Mouse (Mus musculus): ENCODE measurements around the gene Mttp. TPM values are rescaled to one million over a fixed set of nuclear protein-coding genes. Genes with fewer than 3 reads are reported as not detected.
A peak's percentile ranks its signal among the peaks of the same experiment; 100 is the strongest.

The Mttp gene
- polyA plus RNA-seq, 1 experiment from 2014 or later = 41.6 TPM

DNA sequence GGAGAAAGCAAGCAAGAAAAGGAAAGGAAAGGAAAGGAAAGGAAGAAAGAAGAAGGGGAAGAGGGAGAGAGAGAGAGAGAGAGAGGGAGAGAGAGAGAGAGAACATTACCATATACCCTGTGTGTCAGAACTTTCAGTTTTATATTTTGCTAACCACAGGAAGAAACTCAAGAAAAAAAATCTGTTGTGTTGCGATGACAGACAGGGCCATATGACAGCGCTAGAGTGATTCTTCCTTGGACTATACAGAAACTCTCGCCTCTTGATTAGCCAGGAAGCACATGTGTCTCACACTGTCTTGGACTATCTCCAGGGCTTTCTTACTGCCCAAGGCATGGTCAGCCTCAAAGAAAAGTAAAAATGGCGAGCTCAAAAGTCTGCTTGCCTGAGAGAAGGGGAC lies 82.1 kb downstream of the Mttp start:
- Histone ChIP-seq H3K4me3 (replicated peaks) (no peak overlapping the region), H3K27ac (no peak overlapping the region), H3K4me2 (no peak overlapping the region), H3K9ac (no peak overlapping the region), H3K4me1 (peaks cover 12% of the 10 kb centered on the region), H3K9me3 (no peaks in the 10 kb centered on the region), H3K27me3 (replicated peaks) (no peaks in the 10 kb centered on the region), H3K36me3 (no peaks in the 10 kb centered on the region)
- WGBS = 78% methylated on average over 4 of the region's 4 CpGs
- no peak for ATAC-seq (ENCODE audit: insufficient read depth, low FRiP score, low read depth)

GRCm38 (mm10) chr3:138061205-138061911 lies 83.4 kb downstream of the Mttp start:
- no peaks in the 10 kb centered on the region for H3K36me3 ChIP-seq
- H3K27me3 ChIP-seq (replicated peaks) = no peaks in the 10 kb centered on the region
- H3K9ac ChIP-seq = no peak overlapping the region
- ATAC-seq (ENCODE audit: insufficient read depth, low FRiP score, low read depth) = no peak
- H3K4me2 ChIP-seq = no peak overlapping the region
- peaks cover 20% of the 10 kb centered on the region for H3K4me1 ChIP-seq
- H3K9me3 ChIP-seq = no peaks in the 10 kb centered on the region
- no peak overlapping the region for H3K4me3 ChIP-seq (replicated peaks)
- 76% methylated on average over 9 of the region's 9 CpGs for WGBS
- H3K27ac ChIP-seq = no peak overlapping the region

- Histone ChIP-seq H3K4me1 (peaks cover 20% of the 10 kb centered on the region), H3K27ac (no peak overlapping the region), H3K9ac (no peak overlapping the region), H3K27me3 (replicated peaks) (no peaks in the 10 kb centered on the region), H3K4me3 (replicated peaks) (no peak overlapping the region), H3K36me3 (no peaks in the 10 kb centered on the region), H3K4me2 (no peak overlapping the region), H3K9me3 (no peaks in the 10 kb centered on the region)
- WGBS = 87% methylated on average over 7 of the region's 7 CpGs
- no peak for ATAC-seq (ENCODE audit: insufficient read depth, low FRiP score, low read depth)
Measured at GRCm38 (mm10) chr3:138060429-138060828, 84.3 kb downstream of the Mttp start.

DNA sequence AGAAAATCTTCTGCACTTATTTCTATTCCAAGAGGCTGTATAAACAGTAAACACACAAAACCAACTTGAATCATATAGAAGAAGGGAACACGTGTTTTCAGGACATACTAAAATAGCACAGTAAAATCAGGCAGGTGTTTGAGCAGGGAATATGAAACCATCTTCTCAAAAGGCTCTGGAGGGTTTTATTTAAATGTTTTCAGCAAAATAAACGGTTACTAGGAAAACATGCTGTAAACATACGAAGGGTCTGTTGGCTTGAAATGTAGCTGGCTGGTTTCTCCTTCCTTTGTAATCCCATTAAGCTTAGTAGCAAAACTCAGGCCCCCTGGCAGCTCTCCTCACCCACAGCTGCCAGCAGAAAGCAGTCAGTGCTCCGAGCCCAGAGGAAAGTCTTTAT lies 86.5 kb downstream of the Mttp start:
- no peak for ATAC-seq (ENCODE audit: insufficient read depth, low FRiP score, low read depth)
- Histone ChIP-seq H3K9me3 (no peaks in the 10 kb centered on the region), H3K9ac (no peak overlapping the region), H3K4me1 (peaks cover 19% of the 10 kb centered on the region; the same call in 1 of the 2 replicates), H3K27ac (no peak overlapping the region), H3K36me3 (no peaks in the 10 kb centered on the region), H3K4me2 (no peak overlapping the region), H3K4me3 (replicated peaks) (no peak overlapping the region), H3K27me3 (replicated peaks) (no peaks in the 10 kb centered on the region)
- 52% methylated on average over 4 of the region's 4 CpGs for WGBS

- Histone ChIP-seq H3K9me3 (no peaks in the 10 kb centered on the region), H3K4me1 (peaks cover 16% of the 10 kb centered on the region; the same call in 1 of the 2 replicates), H3K27me3 (replicated peaks) (no peaks in the 10 kb centered on the region), H3K4me2 (no peak overlapping the region), H3K27ac (no peak overlapping the region), H3K9ac (no peak overlapping the region), H3K36me3 (no peaks in the 10 kb centered on the region), H3K4me3 (replicated peaks) (no peak overlapping the region)
- peak; percentile 63; the same call in 1 of the 2 replicates for ATAC-seq (ENCODE audit: insufficient read depth, low FRiP score, low read depth)
- WGBS = 48% methylated on average over 7 of the region's 7 CpGs
Measured at GRCm38 (mm10) chr3:138056976-138057375, 87.8 kb downstream of the Mttp start.

DNA sequence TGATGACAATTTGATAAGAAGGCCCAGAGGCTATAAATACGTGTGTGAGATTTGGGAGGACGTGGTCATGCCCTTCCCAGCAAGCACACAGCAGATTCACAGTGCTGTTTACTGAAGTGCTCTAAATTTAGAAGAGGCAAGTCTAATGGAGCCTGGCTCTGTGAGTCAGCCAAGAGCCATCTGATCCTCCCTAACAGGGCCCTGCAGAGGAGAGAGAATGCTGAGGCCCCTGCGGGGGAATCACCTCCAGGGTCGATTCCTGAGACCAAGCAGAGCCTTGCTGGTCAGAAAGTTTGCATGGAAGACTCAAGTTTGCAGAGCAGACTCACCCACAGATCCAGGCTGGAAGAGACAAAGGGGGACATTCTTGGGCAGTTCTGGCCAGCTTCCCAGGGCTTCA lies 90.8 kb downstream of the Mttp start:
- H3K4me3 ChIP-seq (replicated peaks) = no peak overlapping the region
- H3K36me3 ChIP-seq = no peaks in the 10 kb centered on the region
- H3K4me1 ChIP-seq = peaks cover 16% of the 10 kb centered on the region; the same call in 1 of the 2 replicates
- peak overlapping the region; percentile 84 for H3K27ac ChIP-seq
- H3K9ac ChIP-seq = no peak overlapping the region
- H3K9me3 ChIP-seq = no peaks in the 10 kb centered on the region
- ATAC-seq (ENCODE audit: insufficient read depth, low FRiP score, low read depth) = peak; percentile 86; the same call in 1 of the 2 replicates
- no peaks in the 10 kb centered on the region for H3K27me3 ChIP-seq (replicated peaks)
- WGBS = 7% methylated on average over 4 of the region's 4 CpGs
- 0 out of 2 replicates have a peak overlapping the region, but pooled peaks have one; percentile 14 for H3K4me2 ChIP-seq

- Histone ChIP-seq H3K27ac (no peak overlapping the region), H3K4me3 (replicated peaks) (no peak overlapping the region), H3K4me2 (no peak overlapping the region), H3K9ac (no peak overlapping the region), H3K9me3 (no peaks in the 10 kb centered on the region), H3K36me3 (no peaks in the 10 kb centered on the region), H3K27me3 (replicated peaks) (no peaks in the 10 kb centered on the region), H3K4me1 (peaks cover 4% of the 10 kb centered on the region; the same call in 1 of the 2 replicates)
- WGBS = 79% methylated on average over 3 of the region's 3 CpGs
- no peak for ATAC-seq (ENCODE audit: insufficient read depth, low FRiP score, low read depth)
Measured at GRCm38 (mm10) chr3:138051431-138051830, 93.3 kb downstream of the Mttp start.

- Histone ChIP-seq H3K27me3 (replicated peaks) (no peaks in the 10 kb centered on the region), H3K4me2 (no peak overlapping the region), H3K9ac (no peak overlapping the region), H3K27ac (no peak overlapping the region), H3K9me3 (no peaks in the 10 kb centered on the region), H3K36me3 (no peaks in the 10 kb centered on the region), H3K4me3 (replicated peaks) (no peak overlapping the region), H3K4me1 (peaks cover 4% of the 10 kb centered on the region; the same call in 1 of the 2 replicates)
- WGBS = 72% methylated on average over 11 of the region's 11 CpGs
- ATAC-seq (ENCODE audit: insufficient read depth, low FRiP score, low read depth) = no peak
Measured at GRCm38 (mm10) chr3:138050772-138051171, 94.0 kb downstream of the Mttp start.

DNA sequence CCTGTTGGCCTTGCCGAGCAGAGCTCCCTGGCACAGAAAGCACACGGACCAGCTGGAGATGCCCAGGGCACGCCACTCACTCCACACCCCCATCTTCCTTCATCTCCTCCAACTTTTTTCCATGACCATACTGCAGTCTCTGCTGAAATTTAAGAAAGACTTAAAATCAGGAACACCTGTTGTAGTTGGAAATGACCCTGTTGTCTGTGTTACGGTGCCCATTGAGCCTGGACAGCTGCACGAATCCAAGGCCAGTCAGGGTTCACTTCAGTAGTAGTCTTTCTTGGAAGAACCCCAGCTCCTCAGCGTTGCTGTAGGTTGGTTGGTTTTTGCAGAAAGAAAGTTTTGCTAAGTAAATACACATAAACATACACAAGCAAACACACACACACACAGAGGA lies 95.2 kb downstream of the Mttp start:
- ATAC-seq (ENCODE audit: insufficient read depth, low FRiP score, low read depth) = no peak
- WGBS = 84% methylated on average over 6 of the region's 6 CpGs
- H3K36me3 ChIP-seq = no peaks in the 10 kb centered on the region

DNA sequence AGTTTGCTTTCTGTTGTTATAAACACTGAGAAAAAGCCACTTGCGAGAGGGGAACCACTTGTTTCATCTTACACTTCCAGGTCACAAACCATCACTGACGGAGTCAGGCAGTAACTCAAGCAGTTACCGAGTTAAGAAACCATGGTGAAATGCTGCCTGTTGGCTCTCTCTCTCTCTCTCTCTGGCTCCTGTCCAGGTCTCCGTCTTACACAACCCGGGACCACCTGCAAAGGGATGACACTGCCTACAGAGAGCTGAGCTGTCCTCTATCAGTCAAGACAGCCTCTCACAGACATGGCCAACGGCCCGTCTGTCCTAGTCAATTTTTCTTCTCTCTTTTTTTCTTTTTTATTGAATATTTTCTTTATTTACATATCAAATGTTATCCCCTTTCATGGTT lies 101.5 kb downstream of the Mttp start:
- Histone ChIP-seq H3K4me2 (no peak overlapping the region), H3K9ac (no peak overlapping the region), H3K4me3 (replicated peaks) (no peak overlapping the region), H3K27ac (no peak overlapping the region), H3K9me3 (no peaks in the 10 kb centered on the region), H3K4me1 (no peaks in the 10 kb centered on the region), H3K36me3 (no peaks in the 10 kb centered on the region), H3K27me3 (replicated peaks) (no peaks in the 10 kb centered on the region)
- 59% methylated on average over 7 of the region's 7 CpGs for WGBS
- ATAC-seq (ENCODE audit: insufficient read depth, low FRiP score, low read depth) = no peak

More for the DNA sequence above, 95.2 kb downstream of the Mttp start:
- peaks cover 4% of the 10 kb centered on the region; the same call in 1 of the 2 replicates for H3K4me1 ChIP-seq
- no peaks in the 10 kb centered on the region for H3K9me3 ChIP-seq
- no peak overlapping the region for H3K4me3 ChIP-seq (replicated peaks)
- no peaks in the 10 kb centered on the region for H3K27me3 ChIP-seq (replicated peaks)
- no peak overlapping the region for H3K9ac ChIP-seq
- no peak overlapping the region for H3K4me2 ChIP-seq
- no peak overlapping the region for H3K27ac ChIP-seq

DNA sequence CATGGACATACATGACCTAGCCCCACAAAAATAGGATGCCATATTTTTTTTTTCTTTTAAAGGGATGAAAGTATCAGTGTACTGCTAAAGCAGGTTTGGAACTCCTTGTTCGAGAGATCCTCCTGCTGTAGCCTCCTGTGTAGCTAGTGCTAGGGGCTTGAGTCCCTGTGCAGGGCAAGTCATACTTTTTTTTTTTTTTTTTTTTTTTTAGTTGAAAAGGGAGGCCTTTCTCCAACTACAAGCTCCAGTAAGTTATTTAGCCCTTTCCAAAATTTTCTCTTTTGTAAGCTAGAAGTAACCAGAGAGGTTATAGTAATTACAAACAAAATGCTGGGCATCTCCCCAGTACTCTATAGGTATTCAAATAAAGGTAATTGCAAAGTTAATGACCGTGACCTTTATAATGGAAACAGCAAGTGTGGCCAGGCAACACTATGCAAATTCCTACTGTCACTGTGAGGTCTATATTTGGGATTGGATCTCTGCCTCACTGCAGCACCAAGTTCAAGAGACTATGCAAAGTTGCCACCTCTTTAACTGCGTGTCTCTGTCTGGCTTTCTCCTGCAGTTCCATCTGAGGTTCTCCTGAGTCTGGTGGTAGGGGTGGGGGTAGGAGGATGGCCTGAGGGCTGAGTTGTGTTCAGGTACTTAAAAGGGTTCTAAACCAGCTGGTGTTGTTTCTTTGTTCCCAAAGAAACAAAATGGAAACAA lies 103.0 kb downstream of the Mttp start:
- Histone ChIP-seq H3K36me3 (no peaks in the 10 kb centered on the region), H3K4me3 (replicated peaks) (no peak overlapping the region), H3K27ac (no peak overlapping the region), H3K9ac (no peak overlapping the region), H3K4me1 (no peaks in the 10 kb centered on the region), H3K4me2 (no peak overlapping the region), H3K9me3 (no peaks in the 10 kb centered on the region), H3K27me3 (replicated peaks) (no peaks in the 10 kb centered on the region)
- ATAC-seq (ENCODE audit: insufficient read depth, low FRiP score, low read depth) = no peak
- WGBS = 74% methylated on average over 3 of the region's 3 CpGs

DNA sequence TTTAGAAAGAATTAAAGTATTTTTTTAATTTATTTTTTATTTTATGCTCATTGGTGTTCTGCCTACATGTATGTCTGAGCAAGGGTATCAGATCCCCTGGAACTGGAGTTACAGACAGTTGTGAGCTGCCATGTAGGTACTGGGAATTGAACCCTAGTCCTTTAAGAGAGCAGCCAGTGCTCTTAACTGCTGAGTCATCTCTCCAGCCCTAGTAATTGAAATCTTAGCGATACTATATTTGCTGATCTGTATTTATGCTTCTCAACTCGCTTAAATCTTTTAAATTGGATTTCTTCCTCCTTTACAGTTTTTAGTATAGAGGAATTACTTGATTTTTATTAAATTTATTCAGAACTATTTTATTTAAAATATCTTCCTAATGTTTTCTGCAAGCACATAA lies 103.8 kb downstream of the Mttp start:
- Histone ChIP-seq H3K4me1 (no peaks in the 10 kb centered on the region), H3K9me3 (no peaks in the 10 kb centered on the region), H3K9ac (no peak overlapping the region), H3K4me3 (replicated peaks) (no peak overlapping the region), H3K27ac (no peak overlapping the region), H3K27me3 (replicated peaks) (no peaks in the 10 kb centered on the region), H3K36me3 (no peaks in the 10 kb centered on the region), H3K4me2 (no peak overlapping the region)
- ATAC-seq (ENCODE audit: insufficient read depth, low FRiP score, low read depth) = no peak
- 87% methylated on average over 2 of the region's 2 CpGs for WGBS
